Mouse (Mus musculus): ENCODE results near the gene Vmn1r215.
"Not testable (repeated sequence)": the region's sequence is repeated elsewhere in the genome, so short reads cannot be mapped to it uniquely, and the experiment has no call there.

Gene Vmn1r215

GRCm38 (mm10) chr13:23067725-23068124, at the start of gene Vmn1r215:
Gene Vmn1r215 (plus strand): TSS chr13:23068025.
- DNase-seq = no peak

- DNase-seq = no peak
Measured at GRCm38 (mm10) chr13:23018158-23018557, 49.7 kb upstream of the Vmn1r215 start.

- no peak for DNase-seq
Measured at GRCm38 (mm10) chr13:23024812-23025211, 43.0 kb upstream of the Vmn1r215 start.

GRCm38 (mm10) chr13:23030118-23030517, 37.7 kb upstream of the Vmn1r215 start, which contains the start of gene Vmn1r214:
Gene Vmn1r214 (plus strand): TSS chr13:23030418.
- DNase-seq = no peak

- no peak for DNase-seq
Measured at GRCm38 (mm10) chr13:23057778-23058177, 10.0 kb upstream of the Vmn1r215 start.

GRCm38 (mm10) chr13:23069312-23069711, 1.5 kb downstream of the Vmn1r215 start:
- DNase-seq = no peak

GRCm38 (mm10) chr13:23094386-23094785, 26.6 kb downstream of the Vmn1r215 start:
- DNase-seq = no peak

GRCm38 (mm10) chr13:23118126-23118525, 50.3 kb downstream of the Vmn1r215 start, which contains the start of gene Vmn1r217:
Gene Vmn1r217 (minus strand): TSS chr13:23118226.
- DNase-seq = not testable (repeated sequence)

- no peak for DNase-seq
Measured at GRCm38 (mm10) chr13:23120611-23121010, 52.8 kb downstream of the Vmn1r215 start.

Data from thymus, adult 18-20 months (tissue).